Mouse (Mus musculus) E14TG2a.4 (cell line): ENCODE measurements at regions not wholly inside any gene's neighbourhood (a gene's known extent, or its start where the extent isn't known, plus 50 kb on each side); places are given as distances from the start of the nearest gene placed in this dataset.

ENCODE experiments used
- H3K27me3 ChIP-seq: 2 replicates; pipeline ENCODE4 v1.6.1; 2014; ENCODE audit warnings: low read length, control low read depth; ENCODE audit not compliant: insufficient read depth
- H3K36me3 ChIP-seq: 2 replicates; pipeline ENCODE4 v1.6.1; 2014; ENCODE audit warnings: low read length, control low read depth; ENCODE audit not compliant: insufficient read depth
- H3K4me1 ChIP-seq: replicated peaks from 2 replicates; pipeline ENCODE4 v1.6.1; 2014; ENCODE audit warnings: low read depth, low read length, control low read depth
- H3K4me3 ChIP-seq: replicated peaks from 2 replicates; pipeline ENCODE4 v1.5.1; 2014; ENCODE audit warnings: mild to moderate bottlenecking, low read length
- H3K9me3 ChIP-seq: 2 replicates; pipeline ENCODE4 v1.6.1; 2014; ENCODE audit warnings: low read length, control low read depth
- CTCF ChIP-seq: conservative IDR thresholded peaks from 2 replicates; pipeline ENCODE4 v1.5.1; 2014; ENCODE audit warnings: low read length
- NANOG ChIP-seq: IDR thresholded peaks from 2 replicates; pipeline ENCODE4 v1.6.1; 2014; ENCODE audit warnings: borderline replicate concordance, low read length, mixed read lengths
- POU5F1 ChIP-seq: IDR thresholded peaks from 2 replicates; pipeline ENCODE4 v1.6.1; 2014; ENCODE audit warnings: low read length, borderline replicate concordance

- Histone ChIP-seq H3K4me3 (no peak overlapping the region), H3K4me1 (no peaks in the 10 kb centered on the region), H3K36me3 (no peaks in the 10 kb centered on the region), H3K27me3 (no peaks in the 10 kb centered on the region), H3K9me3 (peaks cover 38% of the 10 kb centered on the region)
- no peak for TF ChIP-seq POU5F1
- no peak for TF ChIP-seq CTCF
- TF ChIP-seq NANOG: no peak
Observed at GRCm38 (mm10) chr6:31771916-31772315, 208.1 kb upstream of the Podxl start.

GRCm38 (mm10) chr6:31745589-31745988 lies 181.8 kb upstream of the Podxl start:
- Histone ChIP-seq H3K27me3 (peaks cover 6% of the 10 kb centered on the region; the same call in 1 of the 2 replicates), H3K36me3 (no peaks in the 10 kb centered on the region), H3K9me3 (no peaks in the 10 kb centered on the region), H3K4me1 (no peaks in the 10 kb centered on the region), H3K4me3 (no peak overlapping the region)
- no peak for TF ChIP-seq POU5F1
- TF ChIP-seq CTCF: no peak
- TF ChIP-seq NANOG: no peak

- TF ChIP-seq POU5F1 (no peak), CTCF (no peak), NANOG (no peak)
- Histone ChIP-seq H3K4me3 (no peak overlapping the region), H3K27me3 (peaks cover 7% of the 10 kb centered on the region), H3K36me3 (no peaks in the 10 kb centered on the region), H3K9me3 (no peaks in the 10 kb centered on the region), H3K4me1 (no peaks in the 10 kb centered on the region)
Observed at GRCm38 (mm10) chr6:31731391-31731790, 167.6 kb upstream of the Podxl start.

- Histone ChIP-seq H3K27me3 (peaks cover 8% of the 10 kb centered on the region; the same call in 1 of the 2 replicates), H3K4me1 (peaks cover 23% of the 10 kb centered on the region)
- TF ChIP-seq POU5F1 (no peak), CTCF (no peak), NANOG (no peak)
Observed at GRCm38 (mm10) chr6:31719614-31720013, 155.8 kb upstream of the Podxl start.

GRCm38 (mm10) chr6:31718843-31719242 lies 155.1 kb upstream of the Podxl start:
- no peaks in the 10 kb centered on the region for H3K36me3 ChIP-seq
- H3K4me3 ChIP-seq: no peak overlapping the region
- H3K9me3 ChIP-seq: peaks cover 6% of the 10 kb centered on the region; the same call in 1 of the 2 replicates
- peaks cover 8% of the 10 kb centered on the region; the same call in 1 of the 2 replicates for H3K27me3 ChIP-seq
- TF ChIP-seq CTCF: no peak
- no peak for TF ChIP-seq POU5F1
- no peak for TF ChIP-seq NANOG
- H3K4me1 ChIP-seq: peaks cover 23% of the 10 kb centered on the region

More at GRCm38 (mm10) chr6:31719614-31720013, 155.8 kb upstream of the Podxl start:
- H3K4me3 ChIP-seq: no peak overlapping the region
- H3K9me3 ChIP-seq: peaks cover 6% of the 10 kb centered on the region; the same call in 1 of the 2 replicates
- H3K36me3 ChIP-seq: no peaks in the 10 kb centered on the region

GRCm38 (mm10) chr6:31717531-31717930 lies 153.8 kb upstream of the Podxl start:
- Histone ChIP-seq H3K4me1 (peaks cover 23% of the 10 kb centered on the region), H3K4me3 (no peak overlapping the region), H3K36me3 (no peaks in the 10 kb centered on the region), H3K27me3 (peaks cover 8% of the 10 kb centered on the region; the same call in 1 of the 2 replicates), H3K9me3 (peaks cover 4% of the 10 kb centered on the region; the same call in 1 of the 2 replicates)
- no peak for TF ChIP-seq CTCF
- TF ChIP-seq POU5F1: no peak
- TF ChIP-seq NANOG: no peak

GRCm38 (mm10) chr6:31707256-31707655 lies 143.5 kb upstream of the Podxl start:
- H3K9me3 ChIP-seq: no peaks in the 10 kb centered on the region
- no peaks in the 10 kb centered on the region for H3K36me3 ChIP-seq
- H3K4me1 ChIP-seq: peaks cover 40% of the 10 kb centered on the region
- H3K4me3 ChIP-seq: no peak overlapping the region
- H3K27me3 ChIP-seq: peaks cover 5% of the 10 kb centered on the region; the same call in 1 of the 2 replicates
- TF ChIP-seq CTCF (no peak), NANOG (no peak), POU5F1 (no peak; the same call in 1 of the 2 replicates)

GRCm38 (mm10) chr6:31704191-31704590 lies 140.4 kb upstream of the Podxl start:
- Histone ChIP-seq H3K36me3 (no peaks in the 10 kb centered on the region), H3K9me3 (no peaks in the 10 kb centered on the region), H3K4me3 (no peak overlapping the region), H3K4me1 (peaks cover 40% of the 10 kb centered on the region), H3K27me3 (peaks cover 5% of the 10 kb centered on the region)
- no peak for TF ChIP-seq CTCF

GRCm38 (mm10) chr6:31702931-31703330 lies 139.2 kb upstream of the Podxl start:
- H3K4me3 ChIP-seq: no peak overlapping the region
- no peaks in the 10 kb centered on the region for H3K36me3 ChIP-seq
- H3K4me1 ChIP-seq: peaks cover 36% of the 10 kb centered on the region
- H3K9me3 ChIP-seq: no peaks in the 10 kb centered on the region
- no peak for TF ChIP-seq POU5F1
- no peak for TF ChIP-seq NANOG
- TF ChIP-seq CTCF: no peak
- H3K27me3 ChIP-seq: peaks cover 5% of the 10 kb centered on the region
